Mouse (Mus musculus) thymus, adult 18-20 months (tissue): Measurements from ENCODE around the gene Hspa1a.
"Not testable (repeated sequence)": the region's sequence is repeated elsewhere in the genome, so short reads cannot be mapped to it uniquely, and the experiment has no call there.

ENCODE experiments used
- DNase-seq, 2 experiments: peaks; one replicate each; pipeline ENCODE4 v3.0.0; 2022; ENCODE audit warnings: mixed read lengths in 2 of 2

Hspa1a gene

DNA sequence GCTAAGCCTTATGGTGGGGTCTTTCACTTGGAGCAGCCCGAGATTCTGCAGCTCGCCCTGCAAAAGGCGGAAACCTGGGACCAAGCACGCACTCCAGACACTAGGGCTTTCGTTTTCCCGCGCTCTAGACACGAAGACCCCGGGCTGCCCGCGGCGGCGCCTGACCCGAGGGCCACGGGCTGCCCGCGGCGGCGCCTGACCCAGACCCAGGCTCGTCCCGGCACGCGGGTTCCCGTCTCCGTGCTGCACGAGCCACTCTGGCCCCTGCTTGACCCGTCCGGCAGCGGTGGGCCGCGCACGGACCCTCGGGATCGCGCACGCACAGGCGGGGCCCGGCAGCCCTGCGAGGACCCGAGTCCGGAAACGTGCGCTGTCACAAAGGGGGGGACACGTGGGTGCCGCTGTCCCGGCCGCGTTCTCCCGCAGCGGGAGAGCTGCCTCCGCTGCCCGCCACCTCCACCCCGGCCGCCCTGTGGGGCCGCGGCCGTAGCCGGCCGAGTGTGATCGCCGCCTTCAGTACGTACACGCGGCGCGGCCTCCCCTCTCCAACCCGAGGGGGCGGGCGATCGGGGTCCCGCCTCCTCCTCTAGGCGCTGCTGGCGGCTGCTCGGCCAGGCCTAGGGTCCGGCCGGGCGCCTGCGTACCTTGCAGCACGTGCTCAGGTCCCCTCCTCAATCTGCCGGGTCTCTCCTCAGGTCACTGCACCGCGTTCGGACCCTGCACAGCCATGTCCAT is 28.9 kb upstream of the Hspa1a start, which contains the start of gene Vars:
TSS of gene Vars (plus strand) at position 271 of the 735 bp plus-strand sequence.
- DNase-seq, result peak; percentile 66 to 72

DNA sequence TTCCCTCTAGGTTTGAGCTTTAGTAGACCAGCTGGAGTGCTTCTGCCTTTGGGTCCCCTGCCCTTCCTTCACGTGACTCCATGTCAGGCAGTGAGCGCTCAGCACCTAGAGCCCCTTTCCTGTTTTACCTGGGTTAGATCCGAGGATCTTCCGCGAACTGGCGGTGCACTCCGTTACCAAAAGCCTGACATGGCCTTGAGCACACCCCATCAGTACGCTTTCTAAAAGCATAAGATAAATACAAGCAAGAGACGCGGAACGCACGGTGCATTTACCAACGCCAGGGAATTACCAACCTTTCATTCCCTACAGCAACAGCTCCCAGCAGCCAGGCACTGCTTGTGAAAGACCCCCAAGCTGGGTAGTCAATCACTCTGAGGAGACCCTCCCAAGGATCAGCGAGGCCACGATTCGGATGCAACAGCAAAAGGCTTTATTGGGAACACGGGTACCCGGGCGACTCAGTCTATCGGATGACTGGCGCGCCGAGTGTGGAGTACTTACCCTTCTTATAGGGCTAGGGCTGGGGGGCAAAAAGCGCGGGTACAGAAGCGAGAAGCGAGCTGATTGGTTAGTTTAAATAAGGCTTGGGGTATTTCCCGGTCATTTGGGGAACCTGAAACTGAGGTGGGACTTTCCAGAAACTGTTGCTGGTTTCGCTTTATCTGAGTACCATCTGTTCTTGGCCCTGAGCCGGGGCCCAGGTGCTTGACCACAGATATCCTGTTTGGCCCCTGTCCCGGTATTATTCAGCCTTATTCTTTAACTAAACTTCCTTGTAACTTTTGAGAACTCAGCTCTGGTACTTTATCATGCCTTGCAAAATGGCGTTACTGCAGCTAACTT is 28.1 kb upstream of the Hspa1a start:
- DNase-seq, result not testable (repeated sequence)

DNA sequence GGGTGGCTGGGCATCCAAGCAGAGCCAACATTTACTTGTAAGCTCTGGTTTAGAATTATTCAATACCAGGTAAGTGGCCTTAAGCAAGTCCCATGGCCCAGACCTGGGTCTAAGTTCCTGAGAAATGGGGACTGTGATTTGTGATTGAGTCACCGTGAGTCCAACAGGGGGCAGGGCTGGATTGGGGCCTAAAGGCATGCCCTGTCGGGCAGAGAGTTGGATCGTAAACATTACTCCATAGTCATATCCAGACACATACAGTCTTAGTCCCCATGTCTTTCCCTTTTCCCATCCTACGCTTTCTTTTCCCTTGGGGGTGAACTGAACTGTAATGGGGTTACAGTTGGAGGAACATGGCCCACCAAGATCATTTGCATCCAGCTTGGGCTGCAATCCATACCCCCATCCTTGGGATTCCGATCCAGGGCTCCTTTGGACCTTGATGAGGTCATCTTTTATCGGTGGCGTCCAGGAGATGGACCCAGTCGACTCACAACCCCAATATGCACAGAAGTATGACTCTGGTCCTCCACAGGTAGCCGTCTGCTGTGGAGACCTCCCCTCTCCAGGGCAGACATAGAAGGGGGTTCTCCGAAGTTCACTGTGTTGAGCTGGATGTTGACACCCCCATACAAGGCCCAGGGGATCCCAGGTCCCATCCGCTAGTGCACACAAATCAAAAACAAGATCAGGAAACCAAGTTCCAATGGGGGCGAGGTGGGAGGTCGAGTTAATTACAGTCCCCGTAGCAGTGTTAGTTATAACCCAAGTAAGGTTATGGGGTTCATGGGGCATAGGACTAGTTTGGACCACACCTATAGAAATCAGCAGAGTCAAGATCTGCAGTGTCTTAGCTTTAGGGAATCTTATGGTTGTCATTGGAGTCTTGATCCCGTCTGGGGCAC is 26.8 kb upstream of the Hspa1a start:
- DNase-seq, result no peak

DNA sequence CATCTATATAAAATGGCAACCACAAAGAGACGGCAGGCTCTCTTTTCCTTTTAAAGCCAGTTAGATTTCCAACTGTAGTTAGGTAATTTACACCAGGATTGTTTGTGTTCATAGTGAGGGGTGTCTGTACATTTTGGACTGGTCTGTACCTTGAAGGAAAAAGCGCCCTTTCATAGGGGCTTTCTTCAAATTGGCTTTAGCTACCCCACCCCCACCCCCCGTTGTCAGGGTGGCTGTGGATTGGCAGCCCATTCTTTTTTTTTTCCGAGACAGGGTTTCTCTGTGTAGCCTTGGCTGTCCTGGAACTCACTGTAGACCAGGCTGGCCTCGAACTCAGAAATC is 25.2 kb upstream of the Hspa1a start:
- no peak for DNase-seq

DNA sequence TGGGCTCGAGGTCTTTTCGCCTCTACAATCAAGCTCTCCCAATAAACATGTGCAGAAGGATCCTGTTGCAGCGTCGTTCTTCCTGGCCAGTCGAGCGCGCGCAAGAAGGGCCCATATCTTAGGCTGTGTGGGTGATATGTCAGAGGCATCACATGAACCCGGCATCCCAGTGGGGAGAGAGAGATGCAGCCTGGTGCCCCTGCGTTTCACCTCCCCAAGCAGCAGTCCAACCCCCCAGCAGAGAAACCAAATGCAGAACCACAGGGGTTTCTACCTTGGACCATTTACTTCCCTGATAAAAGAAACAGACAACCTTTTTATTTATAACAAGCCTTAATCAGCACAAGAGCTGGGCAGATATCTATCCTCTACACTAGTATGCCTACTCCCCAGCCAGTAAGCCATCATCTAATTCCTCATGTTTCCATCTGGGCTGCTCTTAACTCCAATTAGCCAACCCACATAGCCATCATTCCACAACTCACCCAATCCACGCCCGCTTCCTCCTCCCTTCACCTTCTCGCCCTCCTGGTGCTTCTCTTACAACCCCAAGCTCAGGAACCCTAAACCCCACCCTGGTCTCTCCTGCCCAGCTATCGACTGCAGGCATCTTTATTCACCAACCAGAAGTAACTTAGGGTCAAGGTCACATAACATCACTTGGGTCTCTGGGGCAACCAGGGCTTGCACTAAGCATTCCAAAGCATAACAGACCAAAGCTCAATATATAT is 24.6 kb upstream of the Hspa1a start:
- DNase-seq, result no peak

DNA sequence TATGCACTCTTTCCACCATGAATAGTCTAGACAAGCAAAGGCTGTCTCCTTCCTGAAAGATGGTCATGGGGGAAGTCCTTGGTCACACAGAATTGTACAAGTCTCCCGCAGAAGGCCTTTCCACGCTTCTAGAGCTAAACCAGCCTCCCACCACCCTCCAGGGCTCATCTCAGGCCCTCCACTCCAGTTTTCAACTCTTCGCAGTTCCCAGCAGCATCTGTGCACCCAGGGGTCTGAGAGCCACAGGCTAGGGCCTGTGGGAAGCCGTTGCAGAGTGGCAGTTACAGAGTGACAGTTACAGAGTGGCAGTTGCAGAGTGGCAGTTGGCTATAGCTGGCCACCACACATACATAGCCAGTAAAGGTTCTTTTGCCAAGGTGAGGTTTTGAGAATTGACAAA is 24.0 kb upstream of the Hspa1a start:
- not testable (repeated sequence) for DNase-seq

DNA sequence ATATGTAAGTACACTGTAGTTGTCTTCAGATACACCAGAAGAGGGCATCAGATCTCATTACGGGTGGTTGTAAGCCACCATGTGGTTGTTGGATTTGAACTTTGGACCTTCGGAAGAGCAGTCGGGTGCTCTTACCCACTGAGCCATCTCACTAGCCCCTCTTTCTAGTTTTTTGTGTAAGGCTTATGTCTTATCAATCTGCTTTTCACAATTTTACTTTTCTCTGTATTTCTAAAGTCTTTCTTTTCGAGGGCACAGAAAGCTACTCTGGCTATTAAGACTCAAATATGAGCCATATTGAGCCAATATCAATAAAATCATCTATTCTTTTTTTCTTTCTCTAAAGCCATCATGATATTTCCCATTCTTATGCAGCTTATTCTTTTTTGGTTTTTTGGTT is 23.2 kb upstream of the Hspa1a start:
- DNase-seq, result not testable (repeated sequence)

DNA sequence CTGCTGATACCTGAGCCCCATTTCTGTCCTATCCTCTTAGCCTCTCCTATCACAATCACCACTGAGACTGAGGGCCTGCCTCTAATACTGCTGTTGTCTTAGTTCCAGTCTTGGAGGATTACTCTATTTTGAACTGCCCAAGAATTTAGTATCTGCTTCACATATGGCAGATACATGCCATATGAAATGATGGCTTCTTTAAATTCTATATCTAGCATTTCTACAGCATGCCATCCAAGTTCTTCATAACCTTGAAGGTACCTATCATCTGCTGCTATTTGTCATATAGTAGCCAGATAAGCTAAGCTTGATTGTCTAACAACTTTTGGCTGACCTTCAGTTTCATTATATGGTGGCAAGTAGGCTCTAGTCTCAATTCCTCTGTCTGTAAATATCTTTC is 22.8 kb upstream of the Hspa1a start:
- no peak for DNase-seq

DNA sequence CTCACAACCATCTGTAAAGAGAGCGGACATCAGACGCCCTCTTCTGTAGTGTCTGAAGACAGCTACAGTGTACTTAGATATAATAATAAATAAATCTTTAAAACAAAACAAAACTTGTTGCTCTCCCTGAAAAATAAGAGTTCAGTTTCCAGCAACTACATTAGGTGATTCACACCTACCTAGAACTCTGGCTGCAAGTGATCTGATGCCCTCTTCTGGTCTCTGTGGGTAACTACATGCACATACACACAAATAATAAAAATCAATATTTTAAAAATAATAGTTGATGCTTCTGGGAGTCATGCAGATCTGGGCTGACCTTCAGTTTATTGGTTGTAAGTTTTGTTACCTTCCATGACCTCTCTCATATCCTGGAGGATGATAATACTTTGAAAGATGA is 12.3 kb upstream of the Hspa1a start:
- no peak for DNase-seq

DNA sequence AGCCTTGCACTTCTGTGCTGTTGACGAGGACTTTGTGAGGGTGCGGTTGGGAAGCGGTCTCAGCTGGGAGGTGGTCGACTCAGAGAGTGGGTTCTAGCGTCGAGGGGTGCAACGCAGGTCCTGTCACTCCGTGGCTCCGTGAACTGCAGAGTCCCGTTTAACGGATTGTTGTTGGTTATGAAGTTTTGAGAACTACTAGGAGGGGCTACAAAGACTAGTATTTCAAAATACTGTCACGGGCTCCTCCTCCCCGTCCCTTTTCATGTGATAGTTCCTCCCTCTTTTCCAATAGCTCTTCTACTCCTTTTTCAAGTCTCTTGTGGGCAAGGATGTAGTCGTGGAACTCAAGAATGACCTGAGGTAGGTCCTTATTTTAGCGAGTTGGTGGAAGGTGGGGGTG is 10.4 kb upstream of the Hspa1a start:
- no peak for DNase-seq

DNA sequence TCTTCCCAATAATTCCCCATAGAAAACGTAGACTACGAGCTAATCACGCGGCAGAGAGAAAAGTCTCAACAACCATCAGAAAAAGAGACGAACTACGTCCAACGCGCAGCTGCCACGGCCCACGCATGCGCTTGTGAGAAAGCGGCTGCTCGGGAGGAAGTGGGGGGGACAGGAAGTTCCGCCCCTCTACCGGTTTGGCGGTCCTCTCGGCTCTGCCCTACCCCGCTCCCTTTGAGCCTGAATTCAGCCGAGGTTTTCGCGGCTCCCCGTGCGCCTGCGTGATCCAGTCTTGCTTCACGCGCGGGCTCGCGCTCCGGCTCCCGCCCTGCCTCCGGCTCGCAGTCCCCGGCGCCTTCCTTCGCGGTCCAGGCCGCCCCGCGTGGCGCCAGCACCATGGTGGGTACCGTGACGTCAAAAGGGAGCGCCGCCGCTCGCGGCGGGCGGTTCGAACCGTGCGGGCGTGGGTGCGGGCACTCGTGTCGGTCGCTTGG is 9.8 kb upstream of the Hspa1a start, which contains the start of gene Lsm2:
TSS of gene Lsm2 (plus strand) at position 173 of the 491 bp plus-strand sequence.
- DNase-seq, result peak; percentile 84 to 90

DNA sequence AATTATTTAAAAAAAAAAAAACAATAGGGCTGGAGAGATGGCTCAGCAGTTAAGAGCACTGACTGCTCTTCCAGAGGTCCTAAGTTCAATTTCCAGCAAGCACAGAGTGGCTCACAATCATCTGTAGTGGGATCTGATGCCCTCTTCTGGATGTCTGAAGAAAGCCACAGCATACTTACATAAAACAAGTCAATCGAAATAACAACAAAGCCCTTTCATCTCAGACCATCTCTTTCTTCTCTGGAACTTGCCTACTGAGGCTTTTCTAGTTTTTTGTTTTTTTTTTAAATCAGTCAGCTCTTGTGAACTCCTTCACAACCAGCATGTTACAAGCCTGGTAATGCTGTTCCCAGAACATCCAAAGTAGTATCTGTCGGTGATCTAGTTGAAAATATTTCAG is 8.7 kb upstream of the Hspa1a start:
- no peak for DNase-seq

DNA sequence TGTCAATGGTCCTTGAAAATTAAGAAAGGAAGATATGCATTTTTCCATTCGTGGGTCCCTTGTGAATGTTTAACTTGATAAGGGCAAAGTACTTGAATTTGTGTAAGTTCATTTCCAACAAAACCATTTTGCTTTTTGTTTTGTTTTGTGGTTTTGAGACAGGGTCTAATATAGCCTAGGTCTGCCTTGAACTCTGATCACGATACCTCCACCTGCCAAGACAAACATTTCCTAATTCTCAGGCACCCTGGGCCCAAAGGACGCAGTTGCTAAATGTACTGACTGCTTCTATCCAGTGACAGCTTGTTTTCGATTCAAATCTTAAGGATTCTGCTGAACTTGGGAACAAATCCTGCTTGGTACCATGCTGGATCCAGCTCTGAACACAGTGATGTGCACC is 7.7 kb upstream of the Hspa1a start:
- DNase-seq, result no peak

DNA sequence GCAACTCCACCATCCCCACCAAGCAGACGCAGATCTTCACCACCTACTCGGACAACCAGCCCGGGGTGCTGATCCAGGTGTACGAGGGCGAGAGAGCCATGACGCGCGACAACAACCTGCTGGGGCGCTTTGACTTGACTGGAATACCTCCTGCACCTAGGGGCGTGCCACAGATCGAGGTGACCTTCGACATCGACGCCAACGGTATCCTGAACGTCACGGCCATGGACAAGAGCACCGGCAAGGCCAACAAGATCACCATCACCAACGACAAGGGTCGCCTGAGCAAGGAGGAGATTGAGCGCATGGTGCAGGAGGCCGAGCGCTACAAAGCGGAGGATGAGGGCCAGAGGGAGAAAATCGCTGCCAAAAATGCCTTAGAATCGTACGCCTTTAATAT is 6.3 kb upstream of the Hspa1a start:
- DNase-seq, result no peak

DNA sequence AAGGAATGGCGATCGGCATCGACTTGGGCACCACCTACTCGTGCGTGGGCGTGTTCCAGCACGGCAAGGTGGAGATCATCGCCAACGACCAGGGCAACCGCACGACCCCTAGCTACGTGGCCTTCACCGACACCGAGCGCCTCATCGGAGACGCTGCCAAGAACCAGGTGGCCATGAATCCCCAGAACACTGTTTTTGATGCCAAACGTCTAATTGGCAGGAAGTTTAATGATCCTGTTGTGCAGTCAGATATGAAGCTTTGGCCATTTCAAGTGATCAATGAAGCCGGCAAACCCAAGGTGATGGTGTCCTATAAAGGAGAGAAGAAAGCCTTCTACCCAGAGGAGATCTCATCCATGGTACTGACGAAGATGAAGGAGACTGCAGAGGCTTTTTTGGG is 5.0 kb upstream of the Hspa1a start:
- DNase-seq, result no peak

DNA sequence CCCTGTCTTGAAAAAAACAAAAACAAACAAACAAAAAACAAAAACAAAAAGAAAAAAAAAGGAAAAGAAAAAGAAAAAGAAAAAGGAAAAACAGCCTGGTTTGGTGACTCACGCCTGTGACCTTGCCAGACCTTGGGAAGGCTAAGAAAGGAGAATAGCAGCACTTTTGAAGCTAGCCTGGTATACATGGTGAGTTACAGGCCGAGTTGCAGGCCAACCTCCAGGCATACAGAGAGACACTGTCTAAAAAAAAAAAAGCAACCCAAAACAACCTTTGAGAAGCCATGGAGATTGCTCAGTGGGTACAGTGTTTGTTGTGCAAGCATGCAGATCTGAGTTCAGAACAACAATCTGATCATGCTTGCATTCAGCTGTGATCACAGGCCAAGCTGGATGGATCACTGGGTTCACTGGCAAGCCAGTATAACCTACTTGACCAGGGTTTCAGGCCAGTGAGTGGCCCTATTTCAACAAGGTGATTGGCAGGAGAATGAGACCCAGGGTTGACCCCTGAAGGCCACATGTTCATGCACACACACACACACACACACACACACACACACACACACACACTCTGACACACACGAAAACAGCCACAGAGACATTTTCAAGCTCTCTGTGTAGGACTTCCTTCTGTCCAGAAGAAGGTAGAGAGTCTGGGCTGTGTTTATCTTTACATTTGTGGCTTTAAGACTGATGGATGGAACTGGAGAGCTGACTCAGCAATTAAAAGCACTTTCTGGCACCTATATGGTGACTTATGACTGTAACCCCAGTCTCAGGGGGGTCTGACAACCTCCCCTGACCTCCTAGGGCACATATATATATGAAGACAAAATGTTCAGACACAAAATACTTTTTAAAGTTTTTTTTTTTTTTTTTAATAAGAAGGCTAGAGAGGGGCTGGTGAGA is 3.9 kb upstream of the Hspa1a start:
- no peak for DNase-seq

DNA sequence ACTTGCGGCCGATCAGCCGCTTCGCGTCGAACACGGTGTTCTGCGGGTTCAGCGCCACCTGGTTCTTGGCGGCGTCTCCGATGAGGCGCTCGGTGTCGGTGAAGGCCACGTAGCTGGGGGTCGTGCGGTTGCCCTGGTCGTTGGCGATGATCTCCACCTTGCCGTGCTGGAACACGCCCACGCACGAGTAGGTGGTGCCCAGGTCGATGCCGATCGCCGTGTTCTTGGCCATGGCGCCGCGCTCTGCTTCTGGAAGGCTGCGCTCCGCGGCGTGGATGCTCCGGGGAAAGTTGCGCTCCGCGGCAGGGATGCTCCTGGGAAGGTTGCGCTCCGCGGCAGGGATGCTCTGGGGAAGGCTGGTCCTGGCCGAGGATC is 275 bp downstream of the Hspa1a start:
- not testable (repeated sequence) for DNase-seq

DNA sequence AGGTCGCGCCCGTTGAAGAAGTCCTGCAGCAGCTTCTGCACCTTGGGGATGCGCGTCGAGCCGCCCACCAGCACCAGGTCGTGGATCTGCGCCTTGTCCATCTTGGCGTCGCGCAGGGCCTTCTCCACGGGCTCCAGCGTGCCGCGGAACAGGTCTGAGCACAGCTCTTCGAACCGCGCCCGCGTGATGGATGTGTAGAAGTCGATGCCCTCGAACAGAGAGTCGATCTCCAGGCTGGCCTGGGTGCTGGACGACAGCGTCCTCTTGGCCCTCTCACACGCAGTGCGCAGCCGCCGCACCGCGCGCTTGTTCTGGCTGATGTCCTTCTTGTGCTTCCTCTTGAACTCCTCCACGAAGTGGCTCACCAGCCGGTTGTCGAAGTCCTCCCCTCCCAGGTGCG is 1.1 kb downstream of the Hspa1a start:
- DNase-seq, result not testable (repeated sequence)

DNA sequence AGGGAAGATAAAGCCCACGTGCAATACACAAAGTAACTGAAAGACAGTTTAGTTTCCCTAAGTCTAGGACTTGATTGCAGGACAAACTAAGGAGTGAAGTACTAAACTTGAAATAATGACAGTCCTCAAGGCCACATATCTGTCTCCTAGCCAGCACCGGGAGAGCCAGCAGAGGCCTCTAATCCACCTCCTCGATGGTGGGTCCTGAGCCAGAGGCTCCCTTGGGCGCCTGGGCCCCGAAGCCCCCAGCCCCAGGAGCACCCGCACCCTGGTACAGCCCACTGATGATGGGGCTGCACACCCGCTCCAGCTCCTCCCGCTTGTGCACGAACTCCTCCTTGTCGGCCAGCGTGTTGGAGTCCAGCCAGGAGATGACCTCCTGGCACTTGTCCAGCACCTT is 2.1 kb downstream of the Hspa1a start, which contains the start of gene Gm20481:
TSS of gene Gm20481 (plus strand) at position 91 of the 400 bp plus-strand sequence.
- not testable (repeated sequence) for DNase-seq

DNA sequence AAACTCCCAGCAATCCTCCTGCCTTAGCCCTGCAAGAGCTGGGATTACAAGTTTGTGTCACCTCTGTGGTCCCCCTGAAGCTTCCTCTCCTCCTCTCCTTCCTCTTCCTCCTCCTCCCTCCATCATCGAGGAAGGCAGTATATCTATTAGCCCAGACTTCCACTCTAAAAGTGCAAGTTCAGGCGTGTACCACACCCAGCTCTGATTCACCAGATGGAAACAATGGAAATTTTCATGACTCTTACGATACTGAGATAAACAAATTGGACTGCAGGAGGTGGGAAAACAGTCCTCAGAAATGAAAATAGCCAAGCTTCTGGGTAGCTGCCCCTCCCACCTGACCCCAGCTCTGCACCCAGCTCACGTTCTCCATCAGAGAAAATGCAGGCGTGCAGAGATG is 6.3 kb downstream of the Hspa1a start:
- DNase-seq, result no peak

DNA sequence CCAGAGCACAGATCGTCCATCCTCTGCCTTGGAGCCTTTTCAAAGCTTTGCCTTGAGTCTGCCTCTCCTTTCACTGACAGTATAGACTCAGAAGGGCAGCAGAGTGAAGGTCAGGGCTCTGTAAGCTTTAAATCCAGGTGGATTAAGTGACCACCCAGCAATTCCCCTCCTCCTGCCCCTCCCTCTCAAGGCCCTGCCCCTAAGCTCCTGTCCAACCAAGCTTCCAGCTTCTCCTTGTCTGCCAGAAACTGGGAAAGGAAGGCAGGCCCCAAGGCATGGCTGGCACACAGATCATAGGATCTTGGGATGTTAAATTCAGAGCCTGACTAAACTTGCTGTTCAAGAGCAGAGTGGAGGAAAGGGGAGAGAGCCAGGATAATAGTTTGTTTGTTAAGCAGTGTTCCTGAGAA is 7.3 kb downstream of the Hspa1a start:
- no peak for DNase-seq
